Mouse (Mus musculus) ES-E14 (cell line): ENCODE results near the gene Nup35. TPM values are rescaled to one million over a fixed set of nuclear protein-coding genes. Genes with fewer than 3 reads are reported as not detected.

ENCODE experiments used
- DNase-seq: peaks from one replicate; pipeline ENCODE4 v3.0.0-alpha.2; 2013; ENCODE audit warnings: low read depth, low spot score
- H3K27ac ChIP-seq: 2 replicates; pipeline ENCODE4 v1.5.1; 2012; ENCODE audit warnings: low read depth, mild to moderate bottlenecking, low read length, moderate library complexity, mixed read lengths; ENCODE audit not compliant: poor library complexity, insufficient read depth, severe bottlenecking
- H3K36me3 ChIP-seq: 2 replicates; pipeline ENCODE4 v1.6.1; 2012; ENCODE audit warnings: mild to moderate bottlenecking, low read length, moderate library complexity, mixed read lengths; ENCODE audit not compliant: control insufficient read depth, poor library complexity, insufficient read depth, severe bottlenecking
- H3K4me1 ChIP-seq, 2 experiments: fragments of 150-350 bp in 1 of 2; sonication (generic) in 1 of 2; 2 replicates each; pipeline ENCODE4 v1.6.1; 2012; ENCODE audit warnings: low read length in 2 of 2, mild to moderate bottlenecking in 1 of 2, mixed read lengths in 1 of 2; ENCODE audit not compliant: control insufficient read depth in 2 of 2, insufficient read depth in 2 of 2, poor library complexity in 1 of 2
- H3K4me3 ChIP-seq, 2 experiments: fragments of 150-350 bp in 1 of 2; sonication (generic) in 1 of 2; 2 replicates each; pipeline ENCODE4 v1.5.1; 2012; ENCODE audit warnings: low read length in 2 of 2, low read depth in 1 of 2, mild to moderate bottlenecking in 1 of 2, mixed read lengths in 1 of 2; ENCODE audit not compliant: insufficient read depth in 1 of 2, poor library complexity in 1 of 2, severe bottlenecking in 1 of 2
- H3K9ac ChIP-seq: 2 replicates; pipeline ENCODE4 v1.6.1; 2012; ENCODE audit warnings: low read depth, mild to moderate bottlenecking, low read length, mixed read lengths; ENCODE audit not compliant: poor library complexity, insufficient read depth, severe bottlenecking
- H3K9me3 ChIP-seq: fragments of 150-350 bp; sonication (generic); 2 replicates; pipeline ENCODE4 v1.6.1; 2012; ENCODE audit warnings: low read depth, mild to moderate bottlenecking, low read length; ENCODE audit not compliant: control insufficient read depth, insufficient read depth
- CHD2 ChIP-seq: IDR thresholded peaks from 2 replicates; pipeline ENCODE4 v1.6.1; 2014; ENCODE audit warnings: mild to moderate bottlenecking, low read depth, low read length, inconsistent platforms
- HCFC1 ChIP-seq: IDR thresholded peaks from 2 replicates; pipeline ENCODE4 v1.6.1; 2012; ENCODE audit warnings: low read length, inconsistent platforms, borderline replicate concordance; ENCODE audit not compliant: insufficient read depth
- MAFK ChIP-seq: IDR thresholded peaks from 2 replicates; pipeline ENCODE4 v1.6.1; 2014; ENCODE audit warnings: mild to moderate bottlenecking, low read depth, low read length, inconsistent platforms; ENCODE audit not compliant: insufficient read depth
- ZC3H11A ChIP-seq: IDR thresholded peaks from 2 replicates; pipeline ENCODE4 v1.6.1; 2012; ENCODE audit warnings: low read depth, mild to moderate bottlenecking, inconsistent platforms, low read length, borderline replicate concordance
- ZNF384 ChIP-seq: IDR thresholded peaks from 2 replicates; pipeline ENCODE4 v1.6.1; 2012; ENCODE audit warnings: low read depth, low read length, inconsistent platforms
- in situ Hi-C, 2 experiments: fragments of 600-800 bp; cut with MboI; formaldehyde crosslinking; loops; one replicate each; pipeline ENCODE4 v1.15.1; 2025; ENCODE audit warnings: low sequenced_read_pairs in 2 of 2, inconsistent platforms in 1 of 2; ENCODE audit not compliant: unreplicated experiment in 2 of 2
- total RNA-seq: library from RNA; depleted of rRNA; stranded (reverse); fragments of 300-350 nt; gene quantifications from 2 replicates; pipeline ENCODE4 v1.2.3, GENCODE M21; 2012

Gene Nup35
- total RNA-seq, 1 experiment, result 55.8 TPM

DNA sequence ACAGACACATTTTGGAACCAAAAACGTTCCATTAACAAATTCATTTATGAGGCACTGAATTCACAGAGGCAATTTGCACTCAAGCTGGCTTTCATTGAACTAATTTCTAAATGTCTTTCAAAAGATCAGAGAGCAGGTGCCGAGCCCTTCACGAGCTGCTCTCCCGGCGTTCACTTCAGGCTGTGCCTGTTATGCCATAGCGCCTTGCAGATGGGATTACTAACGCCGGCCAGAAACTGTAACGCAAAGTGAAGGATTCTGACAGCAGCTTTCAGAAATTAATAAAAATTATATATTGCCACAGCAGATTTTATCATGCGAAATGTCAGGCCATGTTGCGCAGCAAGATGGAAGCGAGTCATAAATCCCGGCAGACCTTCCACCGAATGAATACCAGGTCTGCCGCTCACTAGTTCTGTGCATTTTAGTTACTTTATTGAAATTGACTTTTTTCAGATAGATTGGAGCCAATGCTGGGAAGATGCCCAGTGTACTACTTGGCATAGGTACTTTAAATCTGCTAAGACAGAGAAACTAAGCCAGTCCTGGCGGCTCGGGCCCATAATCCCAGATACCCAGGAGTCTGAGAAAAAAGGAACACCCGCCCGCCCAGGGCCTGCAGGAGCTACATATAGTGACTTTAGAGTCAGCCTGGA, 13.1 kb upstream of the Nup35 start:
- no peak overlapping the region for H3K27ac ChIP-seq
- H3K4me1 ChIP-seq, result no peaks in the 10 kb centered on the region
- in situ Hi-C loops, result no loop called here
- DNase-seq, result no peak
- H3K36me3 ChIP-seq, result no peaks in the 10 kb centered on the region
- no peaks in the 10 kb centered on the region for H3K9me3 ChIP-seq
- no peak overlapping the region for H3K9ac ChIP-seq
- 0 out of 4 replicates have a peak overlapping the region, but pooled peaks of 1 of the 2 experiments have one; percentile 6 for H3K4me3 ChIP-seq
- TF ChIP-seq CHD2 (no peak), ZNF384 (no peak), MAFK (no peak), HCFC1 (no peak), ZC3H11A (no peak)

DNA sequence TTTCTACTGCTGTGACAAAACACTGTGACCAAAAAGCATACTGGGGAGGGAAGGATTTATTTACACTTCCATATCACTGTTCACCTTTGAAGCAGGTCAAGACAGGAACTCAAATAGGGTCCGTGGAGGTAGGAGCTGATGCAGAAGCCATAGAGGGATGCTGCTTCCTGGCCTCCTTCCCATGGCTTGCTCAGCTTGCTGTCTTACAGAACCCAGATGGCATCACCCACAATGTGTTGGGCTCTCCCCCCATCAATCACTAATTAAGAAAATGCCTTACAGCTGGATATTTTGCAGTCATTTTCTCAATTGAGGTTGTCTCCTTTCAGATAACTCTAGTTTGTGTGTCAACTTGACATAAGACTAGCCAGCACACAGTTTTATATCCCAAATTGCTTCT, 4.8 kb upstream of the Nup35 start:
- Histone ChIP-seq H3K27ac (no peak overlapping the region), H3K4me1 (peaks cover 0 to 3% of the 10 kb centered on the region in 2 experiments; a peak in 1 of 4 replicates), H3K4me3 (no peak overlapping the region), H3K36me3 (no peaks in the 10 kb centered on the region), H3K9ac (no peak overlapping the region), H3K9me3 (no peaks in the 10 kb centered on the region)
- in situ Hi-C loops, result no loop called here
- DNase-seq, result no peak
- TF ChIP-seq HCFC1 (no peak), ZNF384 (no peak), MAFK (no peak), ZC3H11A (no peak), CHD2 (no peak)

DNA sequence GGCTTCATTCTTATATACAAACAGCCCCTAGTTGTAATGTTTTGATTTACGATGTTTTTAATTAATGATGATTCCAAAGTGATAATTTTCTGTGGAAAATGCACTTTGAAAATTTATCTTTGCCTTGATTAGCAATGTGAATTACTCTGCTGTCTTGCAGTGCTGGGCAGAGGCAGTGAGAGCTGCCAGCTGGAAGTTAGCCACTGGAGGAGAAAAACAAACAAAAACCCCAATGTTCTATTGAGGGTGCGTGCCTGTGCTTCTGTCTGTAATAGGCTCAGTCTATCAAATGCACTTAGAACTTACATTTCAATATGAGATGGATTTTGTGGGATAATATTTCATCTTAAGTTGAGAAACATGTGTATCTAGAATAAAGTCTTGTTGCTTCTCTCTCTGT, 4.2 kb upstream of the Nup35 start:
- H3K4me1 ChIP-seq, result peaks cover under 1 to 3% of the 10 kb centered on the region in 2 experiments; a peak in 2 of 4 replicates
- no peak for TF ChIP-seq ZNF384
- no peak for TF ChIP-seq ZC3H11A
- no peak for TF ChIP-seq CHD2
- TF ChIP-seq MAFK, result no peak
- no peak for TF ChIP-seq HCFC1
- no peak overlapping the region for H3K27ac ChIP-seq
- no peak for DNase-seq
- no peaks in the 10 kb centered on the region for H3K9me3 ChIP-seq
- no peak overlapping the region for H3K9ac ChIP-seq
- in situ Hi-C loops, result no loop called here
- no peaks in the 10 kb centered on the region for H3K36me3 ChIP-seq
- H3K4me3 ChIP-seq, result no peak overlapping the region

DNA sequence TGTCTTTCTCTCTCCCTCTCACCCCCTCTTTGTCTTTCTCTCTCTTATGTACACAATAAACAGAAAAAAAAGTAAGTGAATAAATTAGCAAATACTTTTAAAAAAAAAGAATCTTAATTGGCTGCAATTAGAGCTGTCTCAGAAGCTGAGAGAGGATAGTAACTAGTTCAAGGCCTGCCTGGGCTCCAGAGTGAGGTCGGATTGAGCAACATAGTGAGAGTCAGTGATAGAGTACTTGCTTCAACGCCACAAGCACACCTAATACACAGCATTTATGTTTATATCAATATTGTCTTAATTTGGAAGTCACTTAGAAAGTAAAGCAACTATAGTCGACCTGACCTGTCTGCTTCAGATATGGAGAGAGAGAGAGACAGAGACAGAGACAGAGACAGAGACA, 2.0 kb downstream of the Nup35 start:
- Histone ChIP-seq H3K4me3 (no peak overlapping the region), H3K36me3 (no peaks in the 10 kb centered on the region), H3K4me1 (peaks cover 1 to 3% of the 10 kb centered on the region in 2 experiments; a peak in 2 of 4 replicates), H3K9me3 (no peaks in the 10 kb centered on the region), H3K9ac (no peak overlapping the region), H3K27ac (no peak overlapping the region)
- TF ChIP-seq CHD2 (no peak), MAFK (no peak), ZNF384 (no peak), HCFC1 (no peak), ZC3H11A (no peak)
- no peak for DNase-seq
- in situ Hi-C loops, result no loop called here

DNA sequence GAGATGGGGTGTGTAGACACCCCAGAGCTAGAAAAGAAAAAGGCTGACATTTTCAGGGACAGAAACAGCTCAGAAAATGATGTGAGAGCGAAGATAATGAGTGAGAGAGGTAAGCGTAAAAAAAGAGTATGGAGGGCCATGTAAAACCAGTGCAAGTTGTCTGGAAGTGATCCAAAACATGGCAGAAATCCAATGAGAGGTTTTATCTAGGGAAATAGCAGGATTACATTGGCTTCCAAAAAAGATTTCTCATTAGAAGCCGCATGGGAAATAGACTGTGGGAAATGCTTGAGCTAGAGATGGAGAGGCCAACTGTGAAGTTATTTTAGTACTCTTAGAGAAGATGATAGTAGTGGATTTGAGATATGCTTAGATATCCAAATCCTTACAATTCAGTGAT, 4.9 kb downstream of the Nup35 start:
- Histone ChIP-seq H3K9me3 (no peaks in the 10 kb centered on the region), H3K4me3 (no peak overlapping the region), H3K27ac (no peak overlapping the region), H3K9ac (no peak overlapping the region), H3K4me1 (peaks cover 0 to 1% of the 10 kb centered on the region in 2 experiments; a peak in 1 of 4 replicates), H3K36me3 (no peaks in the 10 kb centered on the region)
- TF ChIP-seq MAFK, result no peak
- no peak for DNase-seq
- in situ Hi-C loops, result no loop called here
